In genomic region chr13:104937759-104938158, GRCm38 (mm10) we compare ENCODE assay signal across 8 mouse cellular contexts.
DNase-seq lines count a peak whose midpoint lies in the region; ATAC-seq lines count a peak whose summit lies in the region.

No protein-coding gene starts in this region.

- H3K9ac ChIP-seq in heart, embryonic 15.5 days = no peak overlapping the region
- H3K9ac ChIP-seq in forebrain, embryonic 13.5 days = peak overlapping the region; percentile 40; the same call in 1 of the 2 replicates
- no peak overlapping the region for H3K9ac ChIP-seq in liver, embryonic 11.5 days (ENCODE audit: low read depth, low read length)

- DNase-seq in heart, postnatal 4 days = no peak
- no peak for DNase-seq in liver, embryonic 11.5 days (ENCODE audit: low spot score)
- no peak for DNase-seq in T-cell, adult 2 months (ENCODE audit: low spot score)
- no peak for DNase-seq in urinary bladder, postnatal 25 days (ENCODE audit: low spot score)
- no peak for DNase-seq in urinary bladder, postnatal 10 days (ENCODE audit: low spot score)

- ATAC-seq in heart, embryonic 15.5 days (replicated peaks; ENCODE audit: insufficient number of reproducible peaks, insufficient read depth, low FRiP score, low read depth) = no peak
- ATAC-seq in forebrain, embryonic 13.5 days = 0 out of 2 replicates have a peak, but pooled peaks have one; percentile 15
- ATAC-seq in liver, embryonic 11.5 days (replicated peaks; ENCODE audit: low FRiP score) = no peak
- ATAC-seq in neutrophil, adult 5-6 weeks (ENCODE audit: extremely low read depth, insufficient number of reproducible peaks, low FRiP score, poor library complexity, severe bottlenecking) = 0 out of 2 replicates have a peak, but pooled peaks have one; percentile 7

- no peaks in the 10 kb centered on the region for H3K36me3 ChIP-seq in heart, embryonic 15.5 days
- H3K36me3 ChIP-seq in forebrain, embryonic 13.5 days (ENCODE audit: poor library complexity, severe bottlenecking) = no peaks in the 10 kb centered on the region
- H3K36me3 ChIP-seq in liver, embryonic 11.5 days (ENCODE audit: control insufficient read depth, insufficient read depth, low read length) = no peaks in the 10 kb centered on the region

- no peaks in the 10 kb centered on the region for H3K9me3 ChIP-seq in heart, embryonic 15.5 days (replicated peaks)
- H3K9me3 ChIP-seq in forebrain, embryonic 13.5 days (replicated peaks) = no peaks in the 10 kb centered on the region
- no peaks in the 10 kb centered on the region for H3K9me3 ChIP-seq in liver, embryonic 11.5 days (ENCODE audit: control insufficient read depth, low read length)

- H3K27me3 ChIP-seq in heart, embryonic 15.5 days = no peaks in the 10 kb centered on the region
- no peaks in the 10 kb centered on the region for H3K27me3 ChIP-seq in forebrain, embryonic 13.5 days
- H3K27me3 ChIP-seq in liver, embryonic 11.5 days (replicated peaks; ENCODE audit: control insufficient read depth, insufficient read depth, low read length) = no peaks in the 10 kb centered on the region

- H3K4me2 ChIP-seq in heart, embryonic 15.5 days = peak overlapping the region; percentile 61
- H3K4me2 ChIP-seq in forebrain, embryonic 13.5 days = peak overlapping the region; percentile 48
- peak overlapping the region; percentile 48 for H3K4me2 ChIP-seq in liver, embryonic 11.5 days

- H3K27ac ChIP-seq in heart, embryonic 15.5 days = no peak overlapping the region
- H3K27ac ChIP-seq in forebrain, embryonic 13.5 days = no peak overlapping the region
- H3K27ac ChIP-seq in liver, embryonic 11.5 days (ENCODE audit: low read depth, low read length) = no peak overlapping the region

- 0 out of 2 replicates have a peak, but pooled peaks cover 4% of the 10 kb centered on the region for H3K4me1 ChIP-seq in heart, embryonic 15.5 days (replicated peaks)
- H3K4me1 ChIP-seq in forebrain, embryonic 13.5 days = peaks cover 21% of the 10 kb centered on the region
- H3K4me1 ChIP-seq in liver, embryonic 11.5 days (replicated peaks; ENCODE audit: control insufficient read depth, insufficient read depth, low read length) = no peaks in the 10 kb centered on the region

- WGBS in heart, embryonic 15.5 days = 7% methylated on average over 6 of the region's 6 CpGs
- WGBS in forebrain, embryonic 13.5 days = 41% methylated on average over 6 of the region's 6 CpGs
- 15% methylated on average over 6 of the region's 6 CpGs for WGBS in liver, embryonic 11.5 days

- H3K4me3 ChIP-seq in heart, embryonic 15.5 days = peak overlapping the region; percentile 37
- peak overlapping the region; percentile 9; the same call in 1 of the 2 replicates for H3K4me3 ChIP-seq in forebrain, embryonic 13.5 days
- peak overlapping the region; percentile 18 for H3K4me3 ChIP-seq in liver, embryonic 11.5 days (ENCODE audit: low read depth, low read length)

Comparison
In these comparisons a context has a peak if more than half of its experiments do, and no peak if none do; other contexts are left out.
1. ATAC-seq: peak in forebrain, embryonic 13.5 days (single experiment) and neutrophil, adult 5-6 weeks (single experiment); none in heart, embryonic 15.5 days (single experiment) and liver, embryonic 11.5 days (single experiment).
2. Peak in every context shown above with its lines, with median percentiles within 50 percentile points of each other: H3K4me2 ChIP-seq and H3K4me3 ChIP-seq.